Mouse (Mus musculus) C2C12 (cell line): ENCODE measurements around the gene Otulin.

Experiments used
- CTCF ChIP-seq: IDR thresholded peaks from one replicate; pipeline ENCODE4 v1.5.1; 2011; ENCODE audit not compliant: control insufficient read depth, insufficient read depth, insufficient read length
- FOSL1 ChIP-seq: IDR thresholded peaks from one replicate; pipeline ENCODE4 v1.8.0; 2011; ENCODE audit warnings: mild to moderate bottlenecking, low read length; ENCODE audit not compliant: poor library complexity, insufficient read depth, severe bottlenecking
- MAX ChIP-seq: IDR thresholded peaks from one replicate; pipeline ENCODE4 v1.6.1; 2011; ENCODE audit warnings: mild to moderate bottlenecking, control low read depth

DNA sequence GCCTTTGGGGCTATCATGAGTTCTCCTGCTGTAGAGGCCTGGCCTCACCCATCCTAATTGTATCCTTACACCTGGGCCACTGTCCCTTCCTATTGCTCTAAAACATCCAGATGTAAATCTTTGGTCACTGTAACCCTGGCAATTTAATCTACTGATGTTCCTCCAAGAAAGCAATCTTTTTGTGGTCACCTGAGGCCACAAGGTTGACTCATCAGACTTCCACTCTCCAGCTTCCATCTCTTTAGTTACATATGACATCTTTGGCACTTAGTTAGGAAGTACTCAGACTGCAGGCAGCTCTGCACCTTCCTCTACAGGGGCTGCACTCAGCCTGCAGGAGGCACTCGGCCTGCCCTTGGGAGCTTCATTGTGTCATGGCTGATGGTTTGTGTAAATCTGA lies 53.6 kb downstream of the Otulin start:
- no peak for TF ChIP-seq CTCF
- TF ChIP-seq MAX = no peak
- no peak for TF ChIP-seq FOSL1
